Mouse (Mus musculus) B cell, adult 2 months (primary cell): ENCODE measurements around the gene Dhrs7.

Experiments
- DNase-seq, 2 experiments: peaks; one replicate each; pipeline ENCODE4 v3.0.0; 2022

Dhrs7 gene

GRCm38 (mm10) chr12:72654698-72655097, 10.0 kb downstream of the Dhrs7 start:
- DNase-seq: peak; percentile 45 to 55

DNA sequence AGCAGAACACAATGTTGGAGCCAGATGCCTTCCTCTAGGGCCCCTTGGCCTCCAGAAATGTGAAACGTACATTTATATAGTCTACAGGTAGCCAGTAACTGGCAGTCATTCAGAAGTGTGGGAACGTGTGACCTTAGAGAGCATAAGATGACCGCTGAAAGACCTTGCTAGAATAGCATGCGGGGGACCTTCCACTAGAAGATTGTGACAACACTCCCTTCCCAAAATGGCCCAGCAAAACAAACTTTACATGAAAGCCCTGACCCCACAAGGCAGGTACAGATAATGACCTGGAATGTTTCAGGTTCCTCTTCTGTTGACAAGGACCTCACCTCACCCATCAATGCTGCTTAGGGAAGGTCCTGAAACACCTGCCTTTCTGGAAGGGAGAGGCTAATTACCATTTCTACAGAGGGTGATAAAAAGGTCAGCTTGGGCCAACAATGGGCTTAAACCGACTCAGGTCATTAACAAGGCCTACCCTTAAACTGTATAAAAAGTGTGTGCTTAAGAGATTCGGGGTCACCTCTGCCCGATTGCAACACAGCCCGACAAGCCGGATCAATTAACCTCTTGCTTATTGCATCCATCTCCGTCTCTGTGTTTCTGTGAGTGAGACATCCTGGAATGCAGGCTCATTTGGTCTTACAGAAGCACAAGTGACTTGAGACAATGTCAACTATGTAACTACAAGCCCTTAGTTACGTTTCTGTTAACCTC, 14.9 kb downstream of the Dhrs7 start, which contains the start of gene Gm4756:
TSS of gene Gm4756 (minus strand) at position 51 of the 720 bp plus-strand sequence.
- no peak for DNase-seq

GRCm38 (mm10) chr12:72648921-72649320, 15.8 kb downstream of the Dhrs7 start:
- DNase-seq: no peak

GRCm38 (mm10) chr12:72638025-72638424, 26.7 kb downstream of the Dhrs7 start:
- DNase-seq: no peak

DNA sequence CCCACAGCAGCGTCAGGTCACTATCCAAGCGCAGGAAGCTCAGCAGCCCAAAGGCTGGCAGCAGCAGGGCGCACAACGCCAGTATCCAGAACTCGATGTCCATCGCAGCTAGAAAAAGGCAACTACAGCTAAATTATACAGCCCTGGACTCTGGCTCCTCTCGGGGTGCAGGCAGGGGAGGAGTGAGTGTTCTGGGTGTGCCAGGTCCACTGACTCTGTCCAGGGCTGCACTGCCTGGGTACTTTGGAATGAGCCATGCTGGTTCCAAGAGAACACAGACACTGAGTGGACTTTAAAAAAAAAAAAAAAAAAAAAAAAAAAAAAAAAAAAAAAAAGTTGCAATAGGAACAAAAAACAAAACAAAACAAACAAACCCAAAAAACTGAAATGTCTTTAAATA, 36.0 kb downstream of the Dhrs7 start:
- DNase-seq: no peak

GRCm38 (mm10) chr12:72622853-72623496, 41.7 kb downstream of the Dhrs7 start:
- DNase-seq: no peak

GRCm38 (mm10) chr12:72621441-72621840, 43.3 kb downstream of the Dhrs7 start:
- DNase-seq: no peak

DNA sequence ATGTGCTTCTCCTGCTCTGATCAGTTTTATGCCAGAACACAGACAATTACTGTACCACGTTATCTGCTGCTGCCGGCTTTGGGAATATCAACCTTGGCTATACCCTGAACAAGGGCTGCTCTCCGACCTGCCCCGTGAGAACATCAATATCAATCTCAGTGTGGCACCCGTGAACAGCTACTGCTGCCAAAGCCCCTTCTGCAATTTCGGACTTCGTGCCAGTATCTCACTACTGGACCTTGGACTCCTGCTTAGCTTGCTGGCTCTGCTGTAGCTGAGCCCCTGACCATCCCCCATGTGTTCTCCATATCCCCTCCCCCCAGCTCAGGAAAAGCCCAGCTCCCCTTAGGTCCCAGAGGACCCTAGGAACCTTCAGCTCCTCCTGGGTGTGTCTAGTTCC, 43.9 kb downstream of the Dhrs7 start:
- DNase-seq: no peak

DNA sequence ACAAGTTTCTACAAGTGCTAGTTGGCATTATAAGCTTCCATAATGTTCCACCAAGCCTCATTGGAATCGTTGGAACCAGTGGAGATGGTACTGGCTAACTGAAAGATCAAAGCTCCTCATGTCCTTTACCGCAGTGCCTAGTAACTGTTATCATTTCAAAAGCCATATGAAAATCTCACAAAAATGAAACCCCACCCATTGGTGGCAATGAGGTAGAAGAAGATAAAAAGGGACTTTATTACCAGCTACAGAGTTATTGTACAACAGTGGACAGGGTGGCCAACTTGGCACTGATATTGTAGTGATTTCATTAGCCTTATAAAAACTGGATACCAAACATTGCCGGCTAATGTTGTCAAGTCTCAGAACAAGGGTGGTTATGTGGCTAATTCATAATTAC, 52.7 kb downstream of the Dhrs7 start:
- no peak for DNase-seq
